Comparison of ENCODE assay signal across 21 mouse cellular contexts in the genomic region with DNA sequence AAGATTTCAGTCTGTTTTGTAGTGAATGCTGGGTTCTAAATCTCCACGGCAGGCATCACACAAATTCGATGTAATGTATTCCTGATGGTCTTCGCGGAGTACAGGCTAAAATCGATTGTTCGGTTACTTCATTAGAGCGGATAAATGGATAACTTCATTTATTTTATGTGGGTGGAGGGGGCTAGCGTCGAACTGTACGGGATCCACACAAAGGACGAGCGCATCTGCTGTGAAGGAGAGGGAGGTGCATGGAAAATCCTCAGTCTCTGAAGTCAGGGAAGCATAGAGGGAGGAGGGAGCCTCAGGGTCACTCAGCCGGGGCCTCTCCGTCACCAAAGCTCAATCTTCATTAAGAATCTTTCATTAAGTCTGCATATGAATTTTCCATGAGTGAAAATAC.
A peak's percentile ranks its signal among the peaks of the same experiment; 100 is the strongest.
DNase-seq lines count a peak whose midpoint lies in the region; ATAC-seq lines count a peak whose summit lies in the region.
"Had no signal": no experiment of that assay in that cellular context is flagged by ENCODE, and none has a peak within 500 bp of the region (broad histone marks: within the 10 kb centered on the region; RNA-seq: fewer than 3 reads in every experiment).

No protein-coding gene starts in this region.

- 0 out of 2 replicates have a peak, but pooled peaks have one; percentile 49 for ATAC-seq in kidney, embryonic 15.5 days (replicated peaks; ENCODE audit: low FRiP score)
- ATAC-seq in neural tube, embryonic 11.5 days (ENCODE audit: insufficient read depth, low FRiP score, low TSS enrichment), result peak; percentile 62; the same call in 1 of the 2 replicates
- ATAC-seq in hindbrain, embryonic 16.5 days, result peak; percentile 28; the same call in 1 of the 2 replicates
- ATAC-seq in frontal cortex, adult (ENCODE audit: low TSS enrichment), result no peak
- ATAC-seq: activated CD4-positive, CD25-positive, alpha-beta regulatory T cell, adult 4 months; forebrain, embryonic 13.5 days had no signal

- H3K9ac ChIP-seq in kidney, embryonic 15.5 days, result no peak overlapping the region
- no peak overlapping the region for H3K9ac ChIP-seq in neural tube, embryonic 11.5 days (ENCODE audit: low read length)
- H3K9ac ChIP-seq in hindbrain, embryonic 16.5 days (ENCODE audit: low read depth, low read length), result no peak overlapping the region
- H3K9ac ChIP-seq: embryonic facial prominence, embryonic 12.5 days; forebrain, embryonic 13.5 days; heart, embryonic 13.5 days had no signal

- H3K4me1 ChIP-seq in kidney, embryonic 15.5 days, result peaks cover 30% of the 10 kb centered on the region
- H3K4me1 ChIP-seq in neural tube, embryonic 11.5 days (ENCODE audit: control insufficient read depth, insufficient read depth, low read length), result peaks cover 18% of the 10 kb centered on the region
- peaks cover 25% of the 10 kb centered on the region for H3K4me1 ChIP-seq in hindbrain, embryonic 16.5 days (ENCODE audit: control insufficient read depth, insufficient read depth, low read depth, low read length)

- no peak overlapping the region for H3K27ac ChIP-seq in kidney, embryonic 15.5 days
- H3K27ac ChIP-seq in neural tube, embryonic 11.5 days (ENCODE audit: low read depth, low read length), result peak overlapping the region; percentile 56; the same call in 1 of the 2 replicates
- peak overlapping the region; percentile 3; the same call in 1 of the 2 replicates for H3K27ac ChIP-seq in hindbrain, embryonic 16.5 days (ENCODE audit: low read depth, low read length)
- H3K27ac ChIP-seq: embryonic facial prominence, embryonic 12.5 days; forebrain, embryonic 13.5 days; heart, adult 2 months; heart, embryonic 13.5 days; macrophage had no signal

- H3K27me3 ChIP-seq in kidney, embryonic 15.5 days, result no peaks in the 10 kb centered on the region
- H3K27me3 ChIP-seq in neural tube, embryonic 11.5 days (ENCODE audit: control insufficient read depth, insufficient read depth, low read length), result no peaks in the 10 kb centered on the region
- H3K27me3 ChIP-seq in hindbrain, embryonic 16.5 days (replicated peaks; ENCODE audit: control insufficient read depth, insufficient read depth, low read length), result no peaks in the 10 kb centered on the region
- H3K27me3 ChIP-seq: embryonic facial prominence, embryonic 12.5 days; heart, embryonic 13.5 days had no signal

- no peaks in the 10 kb centered on the region for H3K36me3 ChIP-seq in kidney, embryonic 15.5 days
- H3K36me3 ChIP-seq in neural tube, embryonic 11.5 days (ENCODE audit: control insufficient read depth, insufficient read depth, low read length), result no peaks in the 10 kb centered on the region
- H3K36me3 ChIP-seq in hindbrain, embryonic 16.5 days (ENCODE audit: control insufficient read depth, insufficient read depth, low read length), result no peaks in the 10 kb centered on the region
- H3K36me3 ChIP-seq: embryonic facial prominence, embryonic 12.5 days; heart, embryonic 13.5 days had no signal

- intact Hi-C loops in left cerebral cortex, postnatal 25 days (cut with DNase I), result no loop called here

- DNase-seq in kidney, postnatal 36 days, result no peak
- DNase-seq in neural tube, embryonic 11.5 days (ENCODE audit: low spot score), result no peak
- DNase-seq in neural tube, embryonic 10.5 days (ENCODE audit: extremely low spot score, low spot score), result no peak
- DNase-seq in left cerebral cortex, postnatal 25 days (ENCODE audit: low spot score in 2 of 2), result no peak
- DNase-seq: adrenal gland, adult 8-10 months; cerebellum, adult 18-20 months; cerebellum, postnatal 25 days; gastrocnemius, postnatal 14 days; heart, adult 2 months; heart, postnatal 14 days; kidney, adult 11 months; thymus, adult 18-20 months; thymus, postnatal 36 days had no signal

- H3K4me3 ChIP-seq in kidney, embryonic 15.5 days (replicated peaks), result no peak overlapping the region
- no peak overlapping the region for H3K4me3 ChIP-seq in neural tube, embryonic 11.5 days (ENCODE audit: low read depth, low read length)
- no peak overlapping the region for H3K4me3 ChIP-seq in hindbrain, embryonic 16.5 days (ENCODE audit: low read length)
- H3K4me3 ChIP-seq: embryonic facial prominence, embryonic 12.5 days; forebrain, embryonic 13.5 days; heart, adult 2 months; heart, embryonic 13.5 days had no signal

- WGBS in kidney, embryonic 15.5 days, result 78% methylated on average over 14 of the region's 14 CpGs
- 68% methylated on average over 14 of the region's 14 CpGs for WGBS in neural tube, embryonic 11.5 days
- WGBS in hindbrain, embryonic 16.5 days, result 43% methylated on average over 14 of the region's 14 CpGs

- H3K9me3 ChIP-seq in kidney, embryonic 15.5 days (replicated peaks), result no peaks in the 10 kb centered on the region
- H3K9me3 ChIP-seq in neural tube, embryonic 11.5 days (ENCODE audit: control insufficient read depth, low read length), result no peaks in the 10 kb centered on the region
- no peaks in the 10 kb centered on the region for H3K9me3 ChIP-seq in hindbrain, embryonic 16.5 days (ENCODE audit: control insufficient read depth, low read length)
- H3K9me3 ChIP-seq: embryonic facial prominence, embryonic 12.5 days; forebrain, embryonic 13.5 days; heart, embryonic 13.5 days had no signal

- no peak overlapping the region for H3K4me2 ChIP-seq in kidney, embryonic 15.5 days
- H3K4me2 ChIP-seq in neural tube, embryonic 11.5 days (ENCODE audit: low read depth), result no peak overlapping the region
- H3K4me2 ChIP-seq in hindbrain, embryonic 16.5 days (ENCODE audit: low read length), result no peak overlapping the region
- H3K4me2 ChIP-seq: embryonic facial prominence, embryonic 12.5 days; forebrain, embryonic 13.5 days; heart, embryonic 13.5 days had no signal
